Mouse (Mus musculus) kidney, adult 18-20 months (tissue): ENCODE results near the gene Esrra.
A peak's percentile ranks its signal among the peaks of the same experiment; 100 is the strongest.

Experiments
- DNase-seq: peaks from one replicate; pipeline ENCODE4 v3.0.0; 2021

The Esrra gene

GRCm38 (mm10) chr19:6921647-6922567, at the start of gene Esrra:
Gene Esrra (minus strand): TSS chr19:6921813.
- peak; percentile 100 for DNase-seq

GRCm38 (mm10) chr19:6970460-6971085, 49.0 kb upstream of the Esrra start:
- DNase-seq, result no peak

DNA sequence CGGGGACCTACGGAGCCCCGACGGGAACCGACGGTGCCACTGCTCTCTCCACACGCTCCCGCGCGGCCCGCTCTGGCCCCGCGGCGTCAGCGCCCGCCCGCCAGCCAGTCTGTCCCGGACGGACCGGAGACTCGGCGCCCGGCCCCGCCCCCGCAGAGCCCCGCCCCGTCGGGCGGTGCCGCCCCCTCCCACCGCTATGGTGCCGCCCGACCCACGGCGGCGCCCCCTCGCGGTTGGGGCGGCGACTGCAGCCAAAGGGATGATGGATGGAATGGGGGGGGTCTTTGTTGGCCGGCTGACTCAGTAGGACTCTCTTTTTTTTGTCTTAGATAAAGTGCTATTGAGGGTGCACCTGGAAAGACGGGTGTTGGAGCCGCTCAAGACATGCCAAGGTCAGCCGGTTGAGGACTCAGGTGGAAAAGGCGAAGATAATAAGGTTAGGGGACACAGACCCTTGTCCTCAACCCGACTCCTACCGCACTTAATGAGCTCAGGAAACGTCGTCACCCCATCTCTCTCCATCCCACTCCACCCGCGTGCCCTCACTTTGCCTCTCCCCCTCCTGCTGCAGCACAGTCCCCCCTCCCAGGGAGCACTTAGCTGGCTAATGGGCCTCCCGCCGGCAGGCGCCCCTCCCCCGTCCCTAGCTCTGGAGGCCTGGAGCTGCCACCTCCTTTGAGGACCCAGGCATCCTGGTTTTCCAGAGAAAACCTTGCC, 48.2 kb upstream of the Esrra start:
- peak; percentile 82 for DNase-seq

GRCm38 (mm10) chr19:6969291-6969664, 47.7 kb upstream of the Esrra start:
- DNase-seq, result no peak

GRCm38 (mm10) chr19:6968491-6969271, 47.1 kb upstream of the Esrra start:
- DNase-seq, result peak; percentile 39

- no peak for DNase-seq
These were observed 34.8 kb upstream of the Esrra start for GRCm38 (mm10) chr19:6956461-6956860.

- DNase-seq, result no peak
These were observed 33.8 kb upstream of the Esrra start for GRCm38 (mm10) chr19:6955424-6955823.

GRCm38 (mm10) chr19:6954046-6954445, 32.4 kb upstream of the Esrra start:
- DNase-seq, result peak; percentile 74

GRCm38 (mm10) chr19:6952712-6953037, 31.1 kb upstream of the Esrra start:
- peak; percentile 63 for DNase-seq

DNA sequence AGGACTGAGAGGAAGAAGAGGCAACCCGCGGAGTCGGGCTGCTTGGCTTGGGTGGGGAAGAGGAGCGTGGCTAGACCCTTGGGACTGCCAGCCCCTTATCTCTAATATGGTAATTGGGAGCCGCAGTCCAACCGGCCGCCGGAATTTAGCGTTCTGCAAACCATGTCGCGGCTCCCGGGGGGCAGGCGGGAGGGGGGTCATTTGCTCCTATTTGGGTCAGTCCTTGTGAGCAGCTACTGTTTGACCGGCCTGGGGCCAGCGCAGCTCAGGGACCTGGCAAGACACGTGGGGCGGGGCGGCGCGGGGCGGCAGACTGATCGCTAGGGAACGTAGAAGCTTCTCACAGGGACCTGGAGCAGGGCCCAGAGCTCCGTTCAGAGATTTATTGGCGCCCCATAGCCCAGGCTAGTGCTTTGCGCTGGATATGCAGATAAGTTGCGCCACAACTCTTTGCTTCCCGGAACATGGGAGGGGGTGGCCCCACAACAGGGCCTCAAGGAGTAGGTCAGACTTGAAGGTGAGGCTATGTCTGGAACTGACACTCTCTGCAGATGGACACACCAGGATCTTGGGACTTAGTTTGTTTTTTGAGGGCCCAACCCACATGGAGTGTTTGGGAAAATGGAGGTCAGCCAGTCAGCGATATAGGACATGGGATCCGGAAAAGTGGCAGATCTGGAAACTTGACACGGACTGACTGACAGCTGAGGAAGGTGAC, 30.5 kb upstream of the Esrra start:
- DNase-seq, result peak; percentile 88

DNA sequence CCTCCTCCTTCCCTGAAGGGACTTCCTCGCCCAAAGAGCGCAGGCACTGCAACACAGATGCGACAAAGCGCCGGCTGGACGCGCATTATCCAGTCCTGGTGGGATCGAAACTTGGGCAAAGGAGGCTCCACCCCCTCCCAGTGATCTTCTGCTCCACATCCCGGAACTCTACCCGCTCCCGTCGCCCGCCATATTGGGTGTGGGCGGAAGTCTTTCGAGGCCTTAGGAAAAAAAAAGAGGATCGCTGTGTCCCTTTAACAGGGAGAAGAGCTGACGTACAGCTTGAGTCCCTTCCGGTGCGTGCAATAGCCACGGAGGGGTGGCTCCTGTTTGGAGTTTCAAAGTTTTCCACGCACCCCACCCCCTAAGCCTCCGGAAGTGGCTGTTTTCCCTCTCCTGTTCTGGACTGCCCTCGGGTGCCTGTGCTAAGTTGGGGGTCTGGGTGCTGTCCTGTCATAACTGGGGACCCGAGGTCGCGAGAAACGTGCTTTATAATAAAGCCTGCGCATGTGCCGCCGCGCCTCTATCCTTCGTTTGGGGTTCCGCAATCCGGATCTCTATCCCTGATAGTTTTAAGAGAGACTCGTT, 29.9 kb upstream of the Esrra start:
- DNase-seq, result peak; percentile 95

DNA sequence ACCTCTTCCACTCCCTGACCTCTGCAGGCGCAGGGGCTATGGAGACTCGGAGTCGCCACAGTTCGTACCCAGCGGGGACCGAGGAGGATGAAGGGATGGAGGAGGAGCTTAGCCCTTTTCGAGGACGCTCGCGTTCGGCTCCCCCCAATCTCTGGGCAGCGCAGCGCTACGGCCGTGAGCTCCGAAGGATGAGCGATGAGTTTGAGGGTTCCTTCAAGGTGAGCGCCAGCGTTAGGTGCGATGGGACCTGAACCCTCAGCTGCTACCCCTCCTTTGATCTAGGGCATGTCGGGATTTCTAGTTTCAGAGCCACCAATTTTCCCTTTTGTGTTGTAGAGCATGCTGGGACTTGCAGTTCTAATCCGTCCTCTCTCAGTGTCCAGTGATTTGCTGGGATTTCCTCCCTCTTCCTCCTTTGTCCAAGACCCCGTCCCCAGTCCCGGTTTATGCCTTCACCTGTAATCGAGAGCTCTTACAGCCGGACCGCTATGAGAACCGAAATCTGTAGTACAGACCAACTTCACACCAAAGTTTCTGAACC, 29.1 kb upstream of the Esrra start:
- peak; percentile 73 for DNase-seq

DNA sequence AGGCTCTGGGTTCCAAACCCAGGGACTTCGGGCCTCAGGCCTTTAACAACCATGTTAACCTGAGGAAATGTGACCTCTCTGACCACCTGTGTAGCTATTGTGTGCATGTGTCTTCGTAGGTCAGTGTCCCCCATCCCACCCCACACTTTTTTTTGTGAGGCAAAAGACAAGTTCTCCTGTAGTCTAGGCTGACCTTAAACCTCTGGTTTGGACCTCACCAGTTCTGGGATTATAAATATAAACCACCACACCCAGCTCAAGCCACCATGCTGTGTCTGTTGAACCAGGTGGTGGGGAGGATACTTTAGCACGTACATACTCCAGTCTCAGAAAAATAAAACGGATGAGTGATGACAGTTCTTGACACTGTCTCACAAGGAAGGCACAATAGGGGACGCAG, 28.3 kb upstream of the Esrra start:
- DNase-seq, result no peak

DNA sequence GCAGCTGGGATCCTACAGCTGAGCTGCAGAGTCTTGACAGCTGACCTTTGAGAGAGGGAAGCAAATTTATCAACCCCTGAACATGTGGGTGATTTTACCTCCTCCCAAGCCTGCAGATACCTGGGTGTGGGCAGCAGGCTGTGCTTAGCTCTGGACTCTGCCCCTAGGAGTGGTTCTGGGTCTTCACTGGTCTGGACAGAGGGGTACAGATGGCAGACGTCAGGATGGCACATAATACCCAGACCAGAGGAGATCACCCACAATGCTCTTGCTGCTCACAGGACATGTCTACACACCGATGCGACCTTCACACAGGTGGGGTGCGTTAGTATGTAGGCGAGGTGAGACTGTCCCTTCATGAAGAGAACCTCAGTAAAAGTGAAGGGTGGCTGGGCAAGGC, 27.9 kb upstream of the Esrra start:
- DNase-seq, result no peak

- no peak for DNase-seq
These were observed 26.6 kb upstream of the Esrra start for GRCm38 (mm10) chr19:6948186-6948585.

GRCm38 (mm10) chr19:6947742-6948141, 26.1 kb upstream of the Esrra start:
- DNase-seq, result no peak

DNA sequence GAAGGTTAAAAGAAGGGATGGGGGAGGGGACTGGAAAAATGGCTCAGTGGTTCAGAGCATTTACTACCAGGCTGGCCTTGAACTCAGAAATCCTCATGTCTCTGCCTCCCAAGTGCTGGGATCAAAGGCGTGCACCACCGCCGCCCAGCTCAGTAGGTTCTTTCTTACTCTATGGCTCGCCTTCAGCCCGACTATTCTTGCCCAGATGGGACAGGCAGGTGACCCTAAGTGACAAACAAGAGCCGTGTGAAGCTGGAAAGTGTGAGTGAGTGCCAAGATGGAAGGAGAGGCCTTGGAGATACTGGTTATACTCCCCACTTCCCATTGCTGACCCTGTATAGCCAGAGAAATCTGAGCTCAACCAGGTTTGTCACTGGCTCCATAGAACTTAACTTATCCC, 22.1 kb upstream of the Esrra start:
- DNase-seq, result no peak

DNA sequence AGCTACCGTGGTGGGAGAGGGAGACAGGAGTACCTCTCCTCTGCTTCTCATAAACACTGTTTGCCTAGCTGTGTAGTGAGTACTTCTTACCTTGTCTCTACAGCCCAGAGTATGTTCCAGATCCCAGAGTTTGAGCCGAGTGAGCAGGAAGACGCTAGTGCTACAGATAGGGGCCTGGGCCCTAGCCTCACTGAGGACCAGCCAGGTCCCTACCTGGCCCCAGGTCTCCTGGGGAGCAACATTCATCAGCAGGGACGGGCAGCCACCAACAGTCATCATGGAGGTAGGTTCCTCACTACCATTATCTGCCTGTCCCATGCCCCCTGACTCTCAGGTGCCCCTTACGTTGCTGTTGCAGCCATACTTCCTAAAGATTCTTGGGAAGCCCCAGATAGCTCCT, 21.2 kb upstream of the Esrra start:
- no peak for DNase-seq

DNA sequence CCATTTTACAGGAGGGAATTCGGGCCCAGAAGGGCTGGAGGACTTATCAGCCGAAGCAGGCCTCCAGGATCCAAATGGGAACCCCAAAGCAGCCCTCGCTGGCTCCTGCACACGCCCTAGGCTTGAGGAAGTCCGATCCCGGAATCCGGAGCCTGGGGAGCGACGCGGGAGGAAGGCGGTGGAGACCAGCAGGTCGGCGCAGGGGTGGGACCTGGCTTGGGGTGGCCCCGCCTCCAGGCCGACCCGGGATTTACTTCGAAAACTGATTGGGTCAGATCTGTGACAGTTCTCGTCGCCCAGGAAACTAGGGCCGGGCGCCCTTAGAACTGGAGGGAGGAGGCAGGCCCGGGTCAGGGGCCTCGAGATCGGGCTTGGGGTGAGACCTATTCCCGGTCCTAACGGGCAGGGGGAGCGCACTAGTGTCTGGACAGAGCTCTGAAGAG, 20.7 kb upstream of the Esrra start, which contains the start of gene Gpr137:
TSS of gene Gpr137 (minus strand) at position 232 of the 443 bp plus-strand sequence.
- peak; percentile 96 for DNase-seq

GRCm38 (mm10) chr19:6941372-6942248, 20.0 kb upstream of the Esrra start, which contains the start of gene Bad:
Gene Bad (plus strand): TSS chr19:6941861.
- peak; percentile 97 for DNase-seq
